Mouse (Mus musculus) liver, embryonic 16.5 days (tissue): ENCODE data around the gene Camkv. TPM values are rescaled to one million over a fixed set of nuclear protein-coding genes. Genes with fewer than 3 reads are reported as not detected.

Experiments used
- ATAC-seq: fragments of 200-750 bp; cut with Nextera tagmentation; 2 replicates; pipeline ENCODE4 v1.8.0; 2017; ENCODE audit warnings: low read depth, mild to moderate bottlenecking, moderate number of reproducible peaks, moderate library complexity
- H3K27ac ChIP-seq: fragments of 300-500 bp; sonication (generic); 2 replicates; pipeline ENCODE4 v1.5.1; 2014; ENCODE audit warnings: mild to moderate bottlenecking, low read length
- H3K27me3 ChIP-seq: fragments of 300-500 bp; sonication (generic); 2 replicates; pipeline ENCODE4 v1.6.1; 2014; ENCODE audit warnings: low read depth, low read length, mixed read lengths; ENCODE audit not compliant: control insufficient read depth, insufficient read depth
- H3K36me3 ChIP-seq: fragments of 300-500 bp; sonication (generic); 2 replicates; pipeline ENCODE4 v1.6.1; 2014; ENCODE audit warnings: mild to moderate bottlenecking; ENCODE audit not compliant: control insufficient read depth, insufficient read depth
- H3K4me1 ChIP-seq: fragments of 300-500 bp; sonication (generic); 2 replicates; pipeline ENCODE4 v1.6.1; 2014; ENCODE audit warnings: low read depth, low read length, mixed read lengths; ENCODE audit not compliant: control insufficient read depth
- H3K4me2 ChIP-seq: fragments of 300-500 bp; sonication (generic); 2 replicates; pipeline ENCODE4 v1.6.1; 2014; ENCODE audit warnings: low read depth, low read length, mixed read lengths
- H3K4me3 ChIP-seq: fragments of 300-500 bp; sonication (generic); 2 replicates; pipeline ENCODE4 v1.5.1; 2014; ENCODE audit warnings: low read depth, mild to moderate bottlenecking, low read length
- H3K9ac ChIP-seq: fragments of 300-500 bp; sonication (generic); 2 replicates; pipeline ENCODE4 v1.6.1; 2014; ENCODE audit warnings: low read depth, low read length
- H3K9me3 ChIP-seq: fragments of 300-500 bp; sonication (generic); replicated peaks from 2 replicates; pipeline ENCODE4 v1.6.1; 2016; ENCODE audit warnings: low read length; ENCODE audit not compliant: control insufficient read depth
- WGBS: fragments of 180-500 bp; shearing (Covaris S2); extraction: QIAGEN DNeasy Blood & Tissue Kit; methylation state at CpG from one replicate; pipeline ENCODE4 v1.1.7; 2014; ENCODE audit not compliant: insufficient replicate concordance; 5-methylcytosine and 5-hydroxymethylcytosine counted together
- polyA plus RNA-seq: library from polyadenylated mRNA; unstranded; fragments of >200 nt; fragmentation: Nextera tagmentation; extraction: Ambion mirVana; gene quantifications from 2 replicates; pipeline ENCODE4 v1.2.1, GENCODE M21; 2015

Camkv gene
- polyA plus RNA-seq, 1 experiment from 2014 or later = 0.11 TPM

DNA sequence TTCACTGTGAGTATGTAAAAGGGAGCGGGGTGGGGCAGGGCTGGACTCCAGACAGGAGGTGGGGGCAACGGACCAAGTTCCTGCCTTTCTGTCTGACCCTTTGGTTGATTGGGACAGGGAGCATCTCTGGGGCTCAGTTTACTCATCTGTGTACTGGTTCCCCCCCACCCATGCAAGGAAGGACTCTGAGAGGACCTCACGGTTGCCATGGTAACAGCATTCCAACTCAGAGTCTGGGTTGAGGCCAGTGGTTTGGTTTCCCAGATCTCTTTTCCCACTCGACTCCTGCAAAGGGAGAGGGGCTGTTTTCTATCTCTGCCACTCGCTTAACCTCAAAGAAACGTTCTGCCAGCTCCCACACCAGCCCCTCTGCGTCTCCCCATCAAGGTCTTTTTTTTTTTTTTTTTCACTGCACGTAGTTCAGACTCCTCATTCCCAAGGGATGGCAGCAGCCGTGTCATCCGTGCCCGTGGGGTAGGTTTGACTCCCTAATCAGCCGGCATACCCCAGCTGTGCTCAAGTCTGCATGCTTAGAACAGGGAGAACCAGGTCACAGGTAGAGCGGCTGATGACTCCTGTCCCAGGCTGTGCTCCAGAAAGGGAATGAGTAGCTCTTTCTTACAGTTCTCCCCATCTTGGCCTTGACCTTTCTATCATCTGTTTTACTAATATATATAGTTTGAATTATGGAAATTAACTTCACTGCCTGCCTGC is 17.4 kb upstream of the Camkv start:
- Histone ChIP-seq H3K4me2 (no peak overlapping the region), H3K36me3 (no peaks in the 10 kb centered on the region), H3K9me3 (no peaks in the 10 kb centered on the region), H3K4me3 (no peak overlapping the region), H3K27ac (no peak overlapping the region), H3K9ac (no peak overlapping the region), H3K4me1 (no peaks in the 10 kb centered on the region), H3K27me3 (no peaks in the 10 kb centered on the region)
- whole genome bisulfite sequencing = 48% methylated on average over 13 of the region's 13 CpGs
- no peak for ATAC-seq

DNA sequence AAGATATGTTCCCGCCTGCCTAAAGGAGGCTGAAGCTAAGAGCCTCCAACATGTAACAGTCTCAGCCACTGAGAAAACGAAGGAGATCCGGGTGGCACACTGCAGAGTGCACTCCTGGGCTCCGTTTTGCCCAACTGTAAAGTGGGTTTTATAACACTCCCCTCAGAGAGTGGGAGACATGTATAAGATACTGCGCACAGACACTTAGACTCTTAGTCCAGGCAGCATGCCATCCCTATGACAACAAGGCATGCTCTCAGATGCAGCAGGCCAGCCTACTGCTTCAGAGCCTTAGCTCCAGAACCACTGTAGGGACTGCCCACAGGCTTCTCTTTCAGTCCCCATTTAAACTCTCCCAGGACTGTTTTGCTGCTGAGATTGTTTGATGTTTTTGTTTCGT is 16.6 kb upstream of the Camkv start:
- Histone ChIP-seq H3K27me3 (no peaks in the 10 kb centered on the region), H3K4me1 (peaks cover 1% of the 10 kb centered on the region; the same call in 1 of the 2 replicates), H3K4me3 (no peak overlapping the region), H3K4me2 (no peak overlapping the region), H3K9me3 (no peaks in the 10 kb centered on the region), H3K9ac (no peak overlapping the region), H3K36me3 (no peaks in the 10 kb centered on the region), H3K27ac (no peak overlapping the region)
- WGBS = 60% methylated on average over 6 of the region's 6 CpGs
- no peak for ATAC-seq

DNA sequence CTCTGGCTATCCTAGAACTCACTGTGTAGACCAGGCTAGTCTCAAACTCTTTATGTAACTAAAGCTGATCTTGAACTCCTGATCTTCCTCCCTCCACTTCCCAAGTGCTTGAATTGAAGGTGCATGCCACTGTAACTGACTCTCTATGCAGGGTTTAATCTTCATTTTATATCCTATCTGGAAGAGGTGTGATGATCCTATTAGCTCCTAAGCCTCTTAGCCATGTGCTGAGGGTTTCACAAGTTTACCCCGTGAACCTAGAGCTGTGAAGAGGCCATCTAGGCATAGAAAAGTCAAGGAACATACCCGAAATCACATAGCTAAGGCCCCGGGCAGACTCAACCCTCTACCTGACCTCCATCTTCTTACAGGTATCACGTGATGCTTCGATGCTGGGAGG is 16.0 kb upstream of the Camkv start:
- no peak for ATAC-seq
- Histone ChIP-seq H3K4me2 (no peak overlapping the region), H3K36me3 (no peaks in the 10 kb centered on the region), H3K27me3 (no peaks in the 10 kb centered on the region), H3K27ac (no peak overlapping the region), H3K4me3 (no peak overlapping the region), H3K4me1 (peaks cover 2% of the 10 kb centered on the region; the same call in 1 of the 2 replicates), H3K9me3 (no peaks in the 10 kb centered on the region), H3K9ac (no peak overlapping the region)
- 68% methylated on average over 5 of the region's 5 CpGs for WGBS

DNA sequence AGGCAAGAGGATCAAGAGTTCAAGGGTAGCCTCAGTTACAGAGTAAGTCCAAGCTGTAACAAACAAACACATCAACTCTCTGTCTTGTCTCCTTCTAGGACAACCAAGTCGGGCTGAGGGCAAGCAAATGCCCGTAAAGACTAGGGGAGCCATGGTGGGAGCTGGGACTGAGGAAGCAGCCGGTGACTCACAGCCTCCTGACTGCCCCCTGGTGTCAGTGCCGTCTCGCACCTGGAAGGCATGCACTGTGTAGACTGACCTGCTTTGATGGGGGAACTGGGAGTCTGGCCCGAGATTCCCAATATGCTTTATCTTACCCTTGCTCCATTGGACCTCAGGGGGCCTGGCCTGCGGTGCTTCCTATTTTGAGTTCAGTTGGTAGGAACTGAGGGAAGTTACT is 12.5 kb upstream of the Camkv start:
- H3K9me3 ChIP-seq = no peaks in the 10 kb centered on the region
- 22% methylated on average over 7 of the region's 7 CpGs for WGBS
- no peak overlapping the region for H3K9ac ChIP-seq
- no peak overlapping the region for H3K27ac ChIP-seq
- H3K4me1 ChIP-seq = peaks cover 2% of the 10 kb centered on the region; the same call in 1 of the 2 replicates
- no peak overlapping the region for H3K4me3 ChIP-seq
- no peaks in the 10 kb centered on the region for H3K36me3 ChIP-seq
- H3K27me3 ChIP-seq = no peaks in the 10 kb centered on the region
- 0 out of 2 replicates have a peak, but pooled peaks have one; percentile 27 for ATAC-seq
- no peak overlapping the region for H3K4me2 ChIP-seq

DNA sequence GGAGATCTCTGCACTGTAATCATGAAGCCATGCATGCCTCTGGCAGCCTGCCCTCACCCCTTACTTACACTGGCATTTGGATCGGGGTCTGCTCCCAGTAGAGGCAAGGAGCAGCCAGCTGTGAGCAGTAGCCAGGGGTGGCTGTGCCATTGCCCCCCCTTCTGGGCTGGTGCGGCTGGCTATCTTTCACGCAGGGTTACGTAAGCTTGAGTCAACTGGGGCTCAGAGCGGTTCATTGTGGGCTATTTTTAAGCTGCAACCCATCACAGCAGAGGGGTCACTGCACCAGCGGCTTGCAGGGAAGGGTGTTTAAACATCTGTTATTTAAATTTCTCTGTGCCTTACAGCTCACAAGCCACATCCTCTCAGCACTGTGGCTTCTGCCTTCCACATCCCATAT is 11.5 kb upstream of the Camkv start:
- Histone ChIP-seq H3K4me3 (no peak overlapping the region), H3K36me3 (no peaks in the 10 kb centered on the region), H3K4me1 (peaks cover 2% of the 10 kb centered on the region; the same call in 1 of the 2 replicates), H3K4me2 (no peak overlapping the region), H3K9me3 (no peaks in the 10 kb centered on the region), H3K27me3 (no peaks in the 10 kb centered on the region), H3K27ac (no peak overlapping the region), H3K9ac (no peak overlapping the region)
- peak; percentile 54; the same call in 1 of the 2 replicates for ATAC-seq
- WGBS = 18% methylated on average over 6 of the region's 6 CpGs

DNA sequence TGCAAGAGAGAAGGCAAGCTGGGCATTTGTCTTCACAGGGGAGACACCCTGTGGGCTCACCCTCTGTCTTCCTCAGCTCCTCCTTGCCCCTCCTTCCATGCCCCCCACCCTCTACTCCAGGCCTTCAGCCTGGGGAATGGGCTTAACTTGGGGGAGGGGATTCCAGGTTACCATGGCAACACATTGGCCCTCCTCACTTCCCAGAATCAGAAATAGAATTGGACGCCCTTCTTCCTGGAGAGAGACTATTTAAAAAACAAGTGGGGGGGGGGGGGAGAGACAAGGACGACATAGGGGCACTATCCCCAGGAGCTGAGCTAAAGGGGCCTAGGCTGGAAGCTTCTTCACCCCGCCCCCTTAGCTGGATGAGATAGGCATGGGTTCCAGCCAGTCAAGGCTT is 10.2 kb upstream of the Camkv start:
- H3K36me3 ChIP-seq = no peaks in the 10 kb centered on the region
- peaks cover 2% of the 10 kb centered on the region; the same call in 1 of the 2 replicates for H3K4me1 ChIP-seq
- WGBS = 32% methylated on average over 3 of the region's 3 CpGs
- H3K27ac ChIP-seq = no peak overlapping the region
- no peak overlapping the region for H3K9ac ChIP-seq
- no peak for ATAC-seq
- H3K4me3 ChIP-seq = no peak overlapping the region
- no peak overlapping the region for H3K4me2 ChIP-seq
- H3K9me3 ChIP-seq = no peaks in the 10 kb centered on the region
- H3K27me3 ChIP-seq = no peaks in the 10 kb centered on the region

DNA sequence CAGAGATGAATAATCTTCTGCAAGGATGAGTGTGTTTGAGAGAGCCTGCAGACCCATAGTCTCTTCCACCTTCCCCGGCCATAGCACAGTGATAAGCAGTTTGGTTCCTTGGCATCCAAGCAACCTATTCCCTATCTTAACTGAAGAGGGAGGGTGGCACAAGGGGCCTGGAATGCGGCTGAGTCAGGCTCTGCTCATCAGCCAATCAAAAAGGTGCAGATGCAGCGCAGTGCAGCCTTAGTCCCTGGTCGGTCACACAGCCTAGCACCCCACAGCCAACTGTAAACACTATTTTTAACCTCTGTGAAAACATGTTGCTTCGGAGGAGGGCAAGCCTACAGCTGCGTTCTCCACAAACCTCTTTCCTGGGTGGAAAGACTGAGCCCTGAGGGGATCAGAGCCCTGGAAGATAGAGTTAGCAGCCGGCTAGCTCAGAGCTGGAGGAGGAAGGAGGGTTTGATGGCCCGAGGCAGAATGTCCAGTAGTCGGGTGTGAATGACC is 8.5 kb upstream of the Camkv start:
- Histone ChIP-seq H3K4me1 (peaks cover 2% of the 10 kb centered on the region; the same call in 1 of the 2 replicates), H3K27ac (no peak overlapping the region), H3K9me3 (no peaks in the 10 kb centered on the region), H3K9ac (no peak overlapping the region), H3K4me3 (no peak overlapping the region), H3K27me3 (no peaks in the 10 kb centered on the region), H3K4me2 (no peak overlapping the region), H3K36me3 (no peaks in the 10 kb centered on the region)
- 37% methylated on average over 9 of the region's 9 CpGs for whole genome bisulfite sequencing
- no peak for ATAC-seq

DNA sequence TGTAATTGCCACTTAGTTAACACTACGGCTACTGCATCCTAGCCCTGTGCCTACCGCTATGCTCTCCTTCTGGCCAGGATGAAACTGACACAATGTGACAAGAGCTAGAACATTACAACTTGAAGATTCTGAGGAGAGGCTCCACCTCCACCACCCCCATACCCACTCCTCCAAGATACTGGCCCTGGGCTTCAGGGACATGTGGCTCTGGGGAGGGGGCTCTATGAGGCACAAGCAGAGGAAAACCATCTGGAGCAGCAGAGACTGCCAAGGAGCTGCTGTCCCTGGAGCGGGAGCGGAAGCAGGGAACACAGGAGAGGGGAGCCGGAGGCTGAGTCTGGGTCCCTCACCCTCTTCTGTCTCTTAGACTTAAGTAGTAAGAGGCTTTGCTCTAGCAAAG is 7.7 kb upstream of the Camkv start:
- Histone ChIP-seq H3K4me1 (peaks cover 2% of the 10 kb centered on the region; the same call in 1 of the 2 replicates), H3K9me3 (no peaks in the 10 kb centered on the region), H3K27me3 (no peaks in the 10 kb centered on the region), H3K27ac (no peak overlapping the region), H3K4me3 (no peak overlapping the region), H3K9ac (no peak overlapping the region), H3K36me3 (no peaks in the 10 kb centered on the region), H3K4me2 (no peak overlapping the region)
- no peak for ATAC-seq
- 77% methylated on average over 5 of the region's 5 CpGs for WGBS

DNA sequence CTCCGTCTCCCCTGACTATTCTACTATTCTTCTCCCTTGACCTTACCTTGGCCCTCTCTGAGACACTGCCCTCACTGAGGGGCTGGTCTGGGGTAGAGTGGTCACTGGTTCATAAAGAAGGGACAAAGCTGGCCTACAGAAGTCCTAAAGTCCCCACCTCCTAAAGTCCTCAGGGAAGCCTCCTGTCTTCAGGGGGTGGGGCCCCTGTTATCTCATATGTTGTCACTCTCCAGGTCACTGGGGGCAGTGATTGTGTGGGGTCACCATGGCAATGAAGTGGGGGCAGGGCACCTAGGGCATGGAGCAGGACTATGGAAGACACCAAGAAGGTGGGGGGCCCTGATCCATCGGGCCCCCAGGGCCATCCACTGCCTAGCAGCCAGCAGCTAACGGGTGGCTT is 7.3 kb upstream of the Camkv start, which contains the start of gene Actl11:
Gene Actl11, plus strand, starts transcription at position 301 of the 400 bp plus-strand sequence.
- 72% methylated on average over 3 of the region's 3 CpGs for WGBS
- peaks cover 2% of the 10 kb centered on the region; the same call in 1 of the 2 replicates for H3K4me1 ChIP-seq
- H3K36me3 ChIP-seq = no peaks in the 10 kb centered on the region
- H3K27me3 ChIP-seq = no peaks in the 10 kb centered on the region
- no peak within 1 kb of the TSS for H3K4me3 ChIP-seq
- H3K9me3 ChIP-seq = no peaks in the 10 kb centered on the region
- H3K27ac ChIP-seq = no peak within 1 kb of the TSS
- H3K9ac ChIP-seq = no peak within 1 kb of the TSS
- H3K4me2 ChIP-seq = no peak within 1 kb of the TSS
- no peak for ATAC-seq
